Mouse (Mus musculus) liver, embryonic 14.5 days (tissue): ENCODE results near the gene Tmem200c.

Experiments used
- CTCF ChIP-seq: IDR thresholded peaks from 2 replicates; pipeline ENCODE4 v1.5.1; 2016; ENCODE audit warnings: antibody characterized with exemption, low read depth, control low read depth
- EP300 ChIP-seq: IDR thresholded peaks from 2 replicates; pipeline ENCODE4 v1.6.1; 2016; ENCODE audit warnings: antibody characterized with exemption, low read depth

- TF ChIP-seq CTCF, result no peak
- TF ChIP-seq EP300, result no peak
Measured at GRCm38 (mm10) chr17:68875251-68875650, 48.8 kb downstream of the Tmem200c start.
